Mouse (Mus musculus): Measurements from ENCODE around the gene Atg16l1.
"Not testable (repeated sequence)": the region's sequence is repeated elsewhere in the genome, so short reads cannot be mapped to it uniquely, and the experiment has no call there.

Gene Atg16l1

DNA sequence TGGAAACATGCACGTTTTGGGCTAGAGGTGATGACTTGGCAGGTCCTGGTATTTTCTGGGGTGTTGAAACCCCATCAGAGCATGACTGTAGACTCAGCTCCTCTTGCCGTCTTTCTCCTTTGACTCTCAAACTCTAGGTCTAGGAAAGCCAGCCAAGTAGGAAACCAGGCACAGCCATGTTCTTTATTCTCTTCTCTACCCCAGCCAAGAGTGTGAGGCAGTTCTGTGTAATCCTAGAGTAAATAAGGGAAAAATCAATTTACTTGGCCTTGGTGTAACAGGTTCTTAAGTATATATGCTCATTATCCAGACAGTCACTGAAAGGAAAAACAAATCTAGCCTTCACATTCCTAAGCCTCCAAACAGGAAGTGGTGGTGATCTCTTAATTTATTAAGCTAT lies 17.7 kb downstream of the Atg16l1 start:
- no peak for DNase-seq (ENCODE audit: low spot score in 2 of 2)

DNA sequence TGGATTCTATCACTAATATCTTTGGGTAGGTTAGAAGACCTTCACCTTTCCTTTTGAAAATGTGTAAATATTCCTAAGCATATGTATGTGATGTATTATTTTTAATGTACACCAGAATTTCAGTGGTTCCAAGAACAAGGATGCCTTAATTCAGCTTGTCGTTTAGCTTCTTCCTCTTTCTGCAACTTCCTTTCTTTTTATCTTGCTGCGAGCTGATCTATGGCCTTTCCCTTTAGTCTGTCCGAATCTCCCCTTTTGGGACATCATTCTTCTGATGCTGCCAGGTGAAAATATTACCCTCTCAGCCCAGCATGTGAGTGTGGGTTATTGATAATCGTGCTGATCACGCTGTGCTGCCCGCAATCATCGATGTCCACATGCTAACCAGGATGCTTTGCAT lies 19.2 kb downstream of the Atg16l1 start:
- no peak for DNase-seq (ENCODE audit: low spot score in 2 of 2)

DNA sequence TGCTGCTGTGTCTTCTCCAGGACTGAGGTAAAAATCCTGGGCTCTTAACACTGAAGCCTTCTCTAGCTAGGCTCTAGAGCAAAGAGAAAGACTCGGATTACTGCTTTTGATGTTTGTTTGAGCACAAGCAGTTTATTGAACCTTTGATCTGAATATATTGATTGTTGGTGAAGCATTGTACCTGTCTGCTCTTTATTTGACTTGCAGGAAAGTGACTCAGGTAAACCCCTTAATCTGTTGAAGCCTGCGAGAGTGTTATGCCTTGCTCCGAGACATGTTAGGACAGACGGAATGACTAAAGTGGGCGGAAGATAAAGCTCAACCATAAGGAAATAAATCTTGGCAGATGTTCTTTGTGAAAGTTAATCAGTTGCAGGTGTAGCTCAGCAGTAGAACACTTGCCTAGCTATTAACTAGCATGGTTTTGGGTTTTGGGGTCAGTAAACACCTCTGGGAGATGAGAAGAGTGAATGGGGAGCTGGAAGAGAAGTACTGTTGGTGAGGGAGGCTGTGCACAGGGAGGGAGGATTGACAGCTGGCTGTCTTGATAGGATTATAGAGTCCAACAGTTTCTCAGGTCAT lies 23.6 kb downstream of the Atg16l1 start:
- no peak for DNase-seq (ENCODE audit: low spot score in 2 of 2)

DNA sequence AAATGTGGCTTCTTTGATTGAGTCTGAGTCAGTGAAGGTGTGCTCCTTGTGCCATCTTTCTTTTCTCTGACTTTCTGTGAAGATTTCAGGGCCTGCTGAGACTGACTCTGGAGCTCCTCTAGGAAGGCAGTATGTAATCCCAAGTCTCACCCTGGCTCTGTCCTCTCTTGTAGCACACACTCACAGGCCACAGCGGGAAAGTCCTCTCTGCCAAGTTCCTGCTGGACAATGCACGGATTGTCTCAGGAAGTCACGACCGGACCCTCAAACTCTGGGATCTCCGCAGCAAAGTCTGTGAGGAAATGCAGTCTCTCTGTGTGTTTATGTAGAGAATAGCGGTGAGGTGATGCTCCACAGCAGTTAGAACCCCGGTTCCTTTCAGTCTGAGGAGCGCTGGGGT lies 30.0 kb downstream of the Atg16l1 start:
- DNase-seq (ENCODE audit: low spot score in 2 of 2): no peak

DNA sequence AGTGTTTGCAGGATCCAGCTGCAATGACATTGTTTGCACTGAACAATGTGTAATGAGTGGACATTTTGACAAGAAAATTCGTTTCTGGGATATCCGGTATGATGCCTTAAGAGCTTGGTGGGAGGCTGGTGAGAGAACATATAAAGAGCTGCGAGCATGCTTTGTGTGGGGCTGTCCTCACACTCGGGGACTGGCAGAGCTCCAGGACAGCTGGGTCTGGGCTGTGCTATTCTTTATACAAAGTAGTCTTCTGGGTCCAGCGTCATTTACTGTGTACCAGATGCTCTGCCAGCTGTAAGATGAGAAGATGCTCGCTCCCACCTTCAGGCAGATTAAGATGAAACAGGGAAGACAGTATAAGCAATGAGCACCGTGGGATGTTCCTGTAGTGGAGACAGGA lies 30.6 kb downstream of the Atg16l1 start:
- DNase-seq (ENCODE audit: low spot score in 2 of 2): no peak

DNA sequence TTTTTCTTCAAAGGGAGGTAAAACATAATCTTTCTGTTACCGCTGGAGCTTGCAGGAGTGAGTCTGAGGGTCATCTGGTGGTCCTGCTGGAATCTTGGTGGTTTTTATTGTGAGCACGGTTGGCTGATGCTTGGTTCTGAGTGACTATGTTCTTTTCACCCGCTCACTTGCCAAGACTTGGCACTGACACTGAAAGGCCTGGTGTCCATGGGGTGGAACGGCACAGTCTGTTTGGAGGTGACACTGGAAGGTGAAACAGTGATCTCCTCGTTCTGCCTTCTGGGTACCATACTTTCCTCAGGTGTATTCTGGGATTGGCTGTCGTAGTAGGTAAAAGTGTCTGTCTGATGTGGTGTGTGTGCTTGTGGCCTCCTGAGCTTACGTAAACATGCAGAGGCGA lies 34.0 kb downstream of the Atg16l1 start:
- no peak for DNase-seq (ENCODE audit: low spot score in 2 of 2)

DNA sequence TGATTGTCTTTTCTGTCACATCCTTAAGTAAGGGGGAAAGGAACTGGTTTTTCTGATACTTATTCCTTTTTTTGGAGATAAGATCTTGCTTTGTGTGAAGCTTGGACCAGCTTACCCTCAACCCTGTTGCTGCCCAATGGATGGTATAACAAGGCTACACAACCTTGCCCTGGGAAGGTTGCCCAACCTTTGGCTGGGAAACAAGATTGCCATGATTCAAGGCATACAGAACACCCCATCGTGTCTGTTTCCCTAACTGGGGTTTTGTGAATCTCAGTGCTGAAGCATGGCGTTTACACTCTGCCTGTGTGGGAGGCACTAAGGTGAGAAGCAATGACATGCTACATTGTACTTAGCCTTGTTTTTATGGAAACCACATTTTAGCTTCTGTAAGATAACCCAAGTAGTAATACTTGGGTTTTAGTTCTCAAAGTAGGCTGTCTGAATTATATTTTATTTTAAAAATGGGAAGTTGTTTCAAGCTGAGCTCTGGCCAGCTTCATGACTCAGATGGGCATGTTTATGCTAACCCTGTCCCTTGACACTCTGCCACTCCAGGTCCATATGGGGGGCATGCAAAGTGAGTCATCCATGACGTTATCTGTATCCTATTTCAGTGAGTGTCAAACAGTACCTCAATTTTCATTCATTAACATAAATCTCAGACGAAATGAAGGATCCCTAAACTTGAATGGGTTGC lies 36.9 kb downstream of the Atg16l1 start:
- no peak for DNase-seq (ENCODE audit: low spot score in 2 of 2)

DNA sequence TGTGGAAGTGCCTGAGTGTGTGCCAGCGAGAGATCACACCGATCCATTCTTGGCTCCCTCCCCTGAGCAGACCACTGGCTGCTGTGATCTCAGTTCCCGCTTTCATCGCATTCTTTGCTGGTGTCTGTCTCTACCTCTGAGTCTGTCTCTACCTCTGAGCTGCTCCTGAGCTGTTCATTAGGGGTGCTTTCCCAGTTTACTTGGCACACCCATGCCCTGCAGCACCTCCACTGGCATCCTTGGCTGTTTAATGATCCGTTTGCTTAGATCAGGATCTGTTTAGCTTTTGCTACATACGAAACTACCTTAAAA lies 37.4 kb downstream of the Atg16l1 start:
- DNase-seq (ENCODE audit: low spot score in 2 of 2): no peak

DNA sequence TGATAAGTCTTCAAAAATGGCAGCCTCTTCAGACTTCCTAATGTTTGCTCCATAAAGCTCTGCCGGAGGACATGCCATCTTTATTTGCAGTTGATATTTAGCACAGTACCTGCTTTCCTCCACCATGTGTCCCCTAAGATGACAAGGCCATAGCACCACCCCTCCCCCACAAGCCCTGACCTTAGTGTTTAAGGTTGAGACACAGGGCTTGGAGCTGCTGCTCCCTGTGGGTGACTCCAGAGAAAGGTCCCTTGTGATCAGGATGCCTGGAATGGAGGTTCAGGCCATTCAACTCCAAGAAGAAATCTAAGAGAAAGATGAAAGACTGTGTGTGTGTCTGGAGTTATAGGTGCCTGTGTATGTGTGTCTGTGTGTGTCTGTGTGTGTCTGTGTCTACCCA lies 42.0 kb downstream of the Atg16l1 start:
- DNase-seq (ENCODE audit: low spot score in 2 of 2): no peak

DNA sequence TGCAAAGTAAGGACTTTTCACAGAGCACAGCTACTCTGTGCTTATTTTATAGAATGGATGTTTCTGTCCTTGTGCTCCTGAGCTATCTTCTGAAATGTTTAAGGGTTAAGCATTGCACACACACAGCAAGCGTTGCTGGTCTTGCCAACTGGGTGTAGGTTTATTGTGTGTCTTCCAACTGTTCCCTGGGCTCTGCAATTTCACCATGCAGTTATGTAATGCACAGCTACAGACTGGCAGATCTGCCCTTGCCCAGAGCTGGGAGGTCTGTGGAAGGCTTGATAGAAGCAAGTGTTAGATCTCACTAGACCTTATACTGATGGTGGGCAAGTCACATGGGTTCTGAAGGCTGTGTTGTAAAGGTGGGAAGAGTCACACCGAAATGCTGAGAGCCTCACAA lies 42.6 kb downstream of the Atg16l1 start:
- DNase-seq (ENCODE audit: low spot score in 2 of 2): no peak

DNA sequence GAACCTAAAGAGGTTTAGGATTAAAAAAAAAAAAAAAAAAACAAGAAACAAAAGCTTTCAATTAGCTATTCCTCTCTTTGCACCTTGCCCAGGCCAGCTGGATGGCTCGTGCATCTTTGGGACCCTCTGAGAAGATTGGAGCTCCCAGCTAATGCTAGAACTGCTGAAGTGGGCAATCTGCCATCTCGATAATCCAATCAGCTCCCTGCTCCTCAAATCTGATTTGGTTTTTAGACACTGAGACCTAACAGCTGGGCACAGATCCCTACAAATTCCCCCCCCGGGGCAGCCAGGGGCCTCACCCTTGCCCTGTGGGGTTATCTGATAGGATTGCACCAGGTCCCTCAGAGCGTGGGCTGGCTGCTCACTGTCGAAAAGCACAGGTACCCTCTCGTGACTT lies 47.9 kb downstream of the Atg16l1 start, which contains the start of gene Sag:
Sag (plus strand) TSS at position 105 of the 400 bp plus-strand sequence.
- no peak for DNase-seq (ENCODE audit: low spot score in 2 of 2)

DNA sequence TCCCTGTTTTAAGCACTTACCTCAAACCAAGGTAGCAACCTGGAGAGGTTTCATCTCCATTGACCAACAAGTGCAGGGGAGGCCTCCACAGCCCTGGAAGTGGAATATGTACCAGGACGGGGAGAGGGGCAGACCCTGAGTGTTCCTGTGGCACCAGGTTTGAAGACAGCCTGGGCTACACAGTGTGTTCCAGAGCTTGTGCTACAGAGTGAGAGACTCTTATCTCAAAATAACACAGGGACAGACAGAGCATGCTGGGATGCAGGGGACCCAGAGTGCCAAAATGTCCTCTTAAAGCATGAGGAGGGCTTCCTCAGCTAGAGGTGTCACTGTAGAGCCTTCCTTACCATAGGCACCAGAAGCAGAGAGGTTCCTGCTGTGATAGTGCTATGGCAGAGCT lies 52.1 kb downstream of the Atg16l1 start:
- DNase-seq (ENCODE audit: low spot score in 2 of 2): no peak

DNA sequence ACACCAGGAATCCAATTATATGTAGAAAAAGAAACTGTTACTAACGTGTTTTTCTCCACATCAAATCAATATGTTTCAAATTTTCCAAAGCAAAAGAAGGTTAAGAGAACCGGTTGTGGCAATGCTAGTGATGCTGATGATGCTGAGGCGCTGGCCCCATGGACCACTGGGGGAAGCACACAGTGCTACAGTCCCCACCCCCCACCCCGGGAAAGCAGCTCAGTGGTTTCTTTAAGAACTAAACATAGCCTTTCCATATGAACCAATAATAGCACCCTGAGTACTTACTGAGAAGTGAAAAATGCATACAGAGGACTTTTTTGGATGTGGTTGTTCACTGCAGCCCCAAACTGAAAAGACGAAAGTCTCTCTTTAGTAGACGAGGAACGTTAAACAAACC lies 55.7 kb downstream of the Atg16l1 start:
- no peak for DNase-seq (ENCODE audit: low spot score in 2 of 2)

DNA sequence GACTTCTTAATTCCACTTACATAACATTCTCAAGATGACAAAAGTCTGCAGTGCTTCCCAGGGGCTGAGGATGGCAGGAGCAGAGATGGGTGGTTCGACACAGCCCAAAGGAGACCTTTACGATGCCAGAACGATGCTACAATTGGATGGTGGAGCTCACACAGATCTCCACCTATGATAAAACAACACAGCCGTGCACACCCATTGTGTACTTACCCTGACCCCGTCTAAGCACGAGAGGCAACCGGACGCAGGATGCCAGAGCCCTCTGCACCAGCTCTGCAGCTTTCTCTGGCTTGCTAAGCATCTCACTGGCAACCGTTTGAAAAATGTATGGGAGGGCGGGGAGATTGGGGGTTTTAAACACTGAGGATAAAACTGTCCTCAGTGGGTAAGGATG lies 56.4 kb downstream of the Atg16l1 start:
- DNase-seq (ENCODE audit: low spot score in 2 of 2): no peak

DNA sequence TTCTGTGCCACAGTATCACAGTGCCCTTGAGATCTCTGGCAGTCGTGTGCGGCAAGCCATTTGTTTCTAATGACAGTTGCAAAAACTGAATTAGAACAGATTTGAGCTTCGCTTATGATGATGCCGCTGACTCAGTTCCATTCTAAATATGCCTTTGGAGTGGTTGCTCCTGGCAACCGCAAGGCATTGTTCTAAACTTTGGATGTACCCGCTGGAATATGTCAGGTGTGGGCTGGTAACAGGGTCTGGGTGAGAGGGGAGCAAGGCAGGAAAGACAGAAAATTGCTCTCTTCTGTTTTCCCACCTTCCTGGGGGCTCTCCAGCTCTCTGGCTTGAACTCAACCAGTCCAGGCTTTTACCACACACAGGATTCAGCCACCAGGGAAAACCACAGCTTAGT lies 57.5 kb downstream of the Atg16l1 start:
- no peak for DNase-seq (ENCODE audit: low spot score in 2 of 2)

DNA sequence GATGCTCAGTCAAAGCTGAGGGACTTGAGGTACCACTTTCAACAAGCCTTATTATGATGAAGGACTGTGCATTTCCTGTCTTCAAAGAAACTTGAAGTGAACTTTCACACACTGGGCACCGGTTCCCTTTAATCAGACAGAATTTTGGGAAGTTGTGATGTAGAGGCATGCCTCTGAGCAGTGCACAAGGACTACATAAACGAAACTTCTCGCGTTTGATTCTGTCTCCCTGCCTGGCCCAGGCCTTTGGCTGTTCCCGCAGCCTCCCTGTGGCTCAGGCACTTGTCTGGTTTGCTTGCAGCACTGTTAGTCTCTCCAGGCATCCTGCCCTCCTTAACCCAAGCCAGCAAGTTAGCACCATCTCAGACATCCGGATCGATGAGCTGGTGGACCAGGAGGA lies 58.0 kb downstream of the Atg16l1 start:
- DNase-seq (ENCODE audit: low spot score in 2 of 2): no peak

DNA sequence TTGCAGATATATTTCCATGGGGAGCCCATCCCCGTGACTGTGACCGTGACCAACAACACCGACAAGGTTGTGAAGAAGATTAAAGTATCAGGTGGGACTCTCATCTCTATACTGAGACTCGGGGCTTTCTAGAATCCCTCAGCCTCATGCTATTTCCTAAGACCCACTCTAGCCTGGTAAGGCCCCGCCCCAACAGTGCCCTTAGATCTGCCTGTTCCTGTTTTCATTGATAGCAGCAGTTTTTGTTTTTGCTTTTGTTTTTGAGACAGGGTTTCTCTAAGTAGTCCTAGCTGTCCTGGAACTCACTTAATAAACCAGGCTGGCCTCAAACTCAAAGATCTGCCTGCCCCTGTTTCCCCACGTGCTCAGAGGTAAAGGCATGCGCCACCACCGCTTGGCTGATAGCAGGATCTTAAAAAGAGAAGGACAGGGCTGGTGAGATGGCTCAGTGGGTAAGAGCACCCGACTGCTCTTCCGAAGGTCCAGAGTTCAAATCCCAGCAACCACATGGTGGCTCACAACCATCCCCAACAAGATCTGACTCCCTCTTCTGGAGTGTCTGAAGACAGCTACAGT lies 68.8 kb downstream of the Atg16l1 start:
- no peak for DNase-seq (ENCODE audit: low spot score in 2 of 2)

DNA sequence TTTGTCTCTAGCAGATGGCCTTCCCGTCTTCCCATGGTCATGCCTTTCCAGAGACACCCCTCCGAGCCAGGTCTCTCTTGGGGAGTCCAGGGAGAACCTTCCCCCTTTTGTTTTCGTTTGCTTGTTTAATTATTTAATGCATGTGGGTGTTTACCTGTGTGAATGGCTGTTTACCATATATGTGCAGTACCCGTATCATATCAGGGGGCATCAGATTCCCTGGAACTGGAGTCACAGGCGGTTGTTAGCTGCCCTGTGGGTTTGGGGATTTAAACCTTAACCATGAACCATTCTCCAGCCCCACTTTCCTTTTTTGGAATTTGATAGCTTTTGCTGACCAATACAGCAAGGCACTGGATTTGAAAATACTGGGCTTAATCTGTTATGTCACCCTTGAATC lies 69.6 kb downstream of the Atg16l1 start:
- DNase-seq (ENCODE audit: low spot score in 2 of 2): no peak

DNA sequence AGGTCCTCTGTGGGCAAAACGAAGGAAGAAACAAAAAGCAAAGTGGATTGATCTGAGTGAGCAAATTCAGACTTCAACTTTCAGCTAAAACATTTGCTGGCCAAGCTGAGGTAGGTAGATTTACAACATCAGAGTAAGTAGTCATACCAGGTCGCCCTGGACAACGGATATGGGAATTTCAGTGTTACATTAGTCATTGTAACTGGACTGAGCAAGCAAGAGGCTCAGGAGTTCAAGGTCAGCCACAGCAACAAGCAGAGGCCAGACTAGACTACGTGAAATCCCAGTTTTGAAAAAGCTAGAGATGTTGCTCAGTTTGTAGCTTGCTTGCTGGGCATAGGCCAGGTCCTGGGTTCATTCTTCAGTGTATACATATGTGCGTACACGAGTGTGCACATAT lies 70.3 kb downstream of the Atg16l1 start:
- no peak for DNase-seq (ENCODE audit: low spot score in 2 of 2)

DNA sequence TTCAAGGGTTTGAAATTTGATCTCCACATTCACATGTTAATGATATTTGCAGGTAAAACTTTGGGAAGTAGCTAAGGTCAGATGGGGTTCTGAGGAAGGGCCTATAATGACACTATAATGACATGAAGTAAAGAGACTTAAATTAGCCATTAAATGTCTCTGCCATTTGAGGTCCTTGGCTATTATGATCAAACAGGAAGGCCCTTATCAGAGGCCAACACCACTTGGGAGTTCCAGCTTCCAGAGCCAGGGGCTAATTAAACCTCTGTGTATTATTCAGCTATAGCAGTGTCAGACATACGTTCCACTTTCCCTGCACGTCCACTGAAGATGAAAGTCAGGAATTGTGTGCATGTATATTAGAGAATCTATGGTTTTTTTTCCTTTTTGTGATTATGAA lies 70.8 kb downstream of the Atg16l1 start:
- no peak for DNase-seq (ENCODE audit: low spot score in 2 of 2)

DNA sequence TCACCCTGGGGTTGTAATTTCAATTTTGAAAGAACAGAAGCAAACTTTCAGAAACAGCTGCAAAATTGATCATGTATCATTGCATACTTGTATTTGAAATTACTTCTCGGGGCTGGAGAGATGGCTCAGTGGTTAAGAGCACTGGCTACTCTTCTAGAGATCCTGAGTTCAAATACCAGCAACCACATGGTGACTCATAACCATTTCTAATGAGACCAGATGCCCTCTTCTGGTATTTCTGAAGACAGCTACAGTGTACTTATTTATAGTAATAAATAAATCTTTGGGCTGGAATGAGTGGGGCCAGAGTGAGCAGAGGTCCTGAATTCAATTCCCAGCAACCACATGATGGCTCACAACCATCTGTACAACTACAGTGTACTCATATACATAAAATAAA lies 71.8 kb downstream of the Atg16l1 start:
- not testable (repeated sequence) for DNase-seq (ENCODE audit: low spot score in 2 of 2)

DNA sequence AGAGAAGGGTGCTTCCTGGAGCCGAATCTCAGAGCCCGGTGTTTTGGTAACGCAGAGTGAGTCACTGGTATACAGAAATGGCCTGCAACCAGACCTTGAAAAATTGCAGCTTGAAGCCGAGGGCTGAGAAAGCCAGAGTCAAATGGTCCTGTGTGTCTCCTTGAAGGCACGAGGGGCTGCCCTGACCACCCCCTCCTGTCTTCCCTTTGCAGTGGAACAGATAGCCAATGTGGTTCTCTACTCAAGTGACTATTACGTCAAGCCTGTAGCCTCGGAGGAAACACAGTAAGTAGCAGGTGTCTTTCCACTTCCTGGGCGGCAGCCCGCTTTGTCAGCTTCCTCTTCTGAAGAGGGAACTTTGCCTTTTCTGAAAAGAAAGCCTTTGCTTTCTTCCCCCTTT lies 72.5 kb downstream of the Atg16l1 start:
- DNase-seq (ENCODE audit: low spot score in 2 of 2): no peak

DNA sequence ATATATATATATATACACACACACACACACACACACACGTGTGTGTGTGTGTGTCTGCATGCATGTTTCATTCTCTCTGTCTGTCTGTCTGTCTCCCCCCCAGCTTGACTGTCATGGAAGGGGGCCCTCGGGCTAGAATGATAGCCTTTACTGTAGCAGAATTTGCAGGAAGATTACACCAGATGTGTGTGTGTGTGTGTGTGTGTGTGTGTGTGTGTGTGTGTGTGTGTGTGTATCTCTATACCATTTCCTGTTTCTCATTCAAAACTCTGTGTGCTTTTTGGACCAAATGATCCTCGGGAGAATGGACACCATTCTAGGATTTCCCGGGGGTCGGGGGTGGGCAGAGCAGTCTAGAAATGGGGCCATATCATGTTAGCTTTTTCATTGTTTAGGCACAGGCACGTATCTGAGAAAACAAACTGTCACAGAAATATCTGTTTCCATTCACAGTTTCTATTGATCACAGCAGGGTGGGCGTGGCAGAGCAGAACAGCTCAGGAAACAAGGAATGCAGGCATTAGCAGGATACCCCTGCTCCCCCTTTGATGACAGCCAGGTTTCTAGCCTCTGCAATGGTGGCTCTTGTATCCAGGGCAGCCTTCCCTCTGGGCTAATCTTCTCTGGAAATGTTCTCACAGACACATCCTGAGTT lies 73.4 kb downstream of the Atg16l1 start:
- DNase-seq (ENCODE audit: low spot score in 2 of 2): no peak

Data from cerebellum, postnatal 4 days (tissue).